Mouse (Mus musculus) midbrain, postnatal 0 days (tissue): ENCODE measurements at regions not wholly inside any gene's neighbourhood (a gene's known extent, or its start where the extent isn't known, plus 50 kb on each side); places are given as distances from the start of the nearest gene placed in this dataset.

ENCODE experiments used
- ATAC-seq: fragments of 200-750 bp; cut with Nextera tagmentation; 2 replicates; pipeline ENCODE4 v1.8.0; 2017; ENCODE audit warnings: moderate number of reproducible peaks, mild to moderate bottlenecking, moderate TSS enrichment, moderate library complexity; ENCODE audit not compliant: low FRiP score
- DNase-seq: peaks from one replicate; pipeline ENCODE4 v3.0.0-alpha.2; 2015; ENCODE audit warnings: low spot score
- H3K27ac ChIP-seq: fragments of 300-500 bp; sonication (generic); 2 replicates; pipeline ENCODE4 v1.5.1; 2014; ENCODE audit warnings: low read depth, mild to moderate bottlenecking, low read length, mixed read lengths
- H3K27me3 ChIP-seq: fragments of 300-500 bp; sonication (generic); 2 replicates; pipeline ENCODE4 v1.6.1; 2014; ENCODE audit warnings: low read length, control low read depth, mixed read lengths; ENCODE audit not compliant: insufficient read depth
- H3K36me3 ChIP-seq: fragments of 300-500 bp; sonication (generic); 2 replicates; pipeline ENCODE4 v1.6.1; 2014; ENCODE audit warnings: low read length, control low read depth, mixed read lengths; ENCODE audit not compliant: insufficient read depth
- H3K4me1 ChIP-seq: fragments of 300-500 bp; sonication (generic); 2 replicates; pipeline ENCODE4 v1.6.1; 2014; ENCODE audit warnings: mild to moderate bottlenecking, control low read depth, antibody characterized with exemption, low read length, mixed read lengths; ENCODE audit not compliant: insufficient read depth
- H3K4me2 ChIP-seq: fragments of 300-500 bp; sonication (generic); 2 replicates; pipeline ENCODE4 v1.6.1; 2014; ENCODE audit warnings: low read depth, mild to moderate bottlenecking, low read length, mixed read lengths; ENCODE audit not compliant: poor library complexity, severe bottlenecking
- H3K4me3 ChIP-seq: fragments of 300-500 bp; sonication (generic); 2 replicates; pipeline ENCODE4 v1.5.1; 2014; ENCODE audit warnings: low read depth, mild to moderate bottlenecking, low read length, moderate library complexity
- H3K9ac ChIP-seq: fragments of 300-500 bp; sonication (generic); replicated peaks from 2 replicates; pipeline ENCODE4 v1.6.1; 2014; ENCODE audit warnings: mild to moderate bottlenecking, low read length, moderate library complexity, mixed read lengths; ENCODE audit not compliant: poor library complexity, severe bottlenecking
- H3K9me3 ChIP-seq: fragments of 300-500 bp; sonication (generic); 2 replicates; pipeline ENCODE4 v1.6.1; 2016; ENCODE audit warnings: low read length, control low read depth
- CTCF ChIP-seq: IDR thresholded peaks from 2 replicates; pipeline ENCODE4 v1.5.1; 2016; ENCODE audit warnings: antibody characterized with exemption, mild to moderate bottlenecking
- WGBS: fragments of 180-500 bp; shearing (Covaris S2); extraction: QIAGEN DNeasy Blood & Tissue Kit; methylation state at CpG from one replicate; pipeline ENCODE4 v1.1.7; 2014; 5-methylcytosine and 5-hydroxymethylcytosine counted together

DNA sequence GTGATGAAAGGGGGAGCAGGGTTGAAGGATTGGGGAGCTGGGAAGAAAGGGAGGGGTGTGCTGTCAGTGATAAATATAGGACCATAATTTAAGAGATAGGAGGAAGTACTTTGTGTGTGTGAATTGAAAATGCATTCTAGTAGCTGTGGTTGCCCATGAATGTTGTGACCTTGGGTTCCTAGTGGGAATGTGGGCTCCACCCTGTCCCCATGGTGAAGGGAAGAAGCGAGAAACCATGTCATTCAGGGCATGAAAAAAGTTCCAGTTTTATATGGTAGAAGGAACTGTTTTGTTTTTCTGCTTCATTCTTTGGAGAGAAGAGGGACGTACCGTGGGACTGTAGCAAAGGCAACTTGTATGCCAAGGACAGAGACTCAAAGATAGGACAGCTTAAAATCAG lies 553.3 kb downstream of the Tns1 start:
- H3K36me3 ChIP-seq: no peaks in the 10 kb centered on the region
- WGBS: 78% methylated on average over 3 of the region's 3 CpGs

DNA sequence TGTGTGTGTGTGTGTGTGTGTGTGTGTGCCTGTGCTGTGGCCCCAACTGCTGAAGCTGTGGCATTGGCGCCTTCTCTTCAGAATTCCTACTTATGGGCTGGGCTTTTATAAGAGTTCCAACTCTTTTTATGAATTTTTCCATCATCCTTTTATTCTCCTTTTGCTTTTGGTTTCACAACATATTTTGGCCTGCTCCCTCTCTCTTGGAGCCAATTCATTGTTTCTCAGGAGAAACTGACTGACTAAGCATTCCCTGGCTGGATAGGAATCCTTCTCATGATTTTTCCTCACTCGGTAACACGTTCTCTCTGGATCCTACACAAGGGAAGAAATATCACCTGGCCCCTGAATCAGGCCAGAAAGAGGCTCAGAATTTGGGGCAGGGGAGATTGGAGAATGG lies 551.1 kb upstream of the Tnp1 start:
- no peaks in the 10 kb centered on the region for H3K36me3 ChIP-seq
- no peak overlapping the region for H3K9ac ChIP-seq
- WGBS: 96% methylated on average over 3 of the region's 3 CpGs
- no peak overlapping the region for H3K27ac ChIP-seq
- no peak for TF ChIP-seq CTCF
- H3K4me3 ChIP-seq: no peak overlapping the region
- H3K9me3 ChIP-seq: no peaks in the 10 kb centered on the region
- ATAC-seq: no peak
- no peaks in the 10 kb centered on the region for H3K4me1 ChIP-seq
- no peaks in the 10 kb centered on the region for H3K27me3 ChIP-seq
- no peak overlapping the region for H3K4me2 ChIP-seq
- no peak for DNase-seq

More for the DNA sequence above, 553.3 kb downstream of the Tns1 start:
- Histone ChIP-seq H3K27ac (no peak overlapping the region), H3K9me3 (no peaks in the 10 kb centered on the region), H3K4me3 (no peak overlapping the region), H3K4me1 (no peaks in the 10 kb centered on the region), H3K9ac (no peak overlapping the region), H3K4me2 (no peak overlapping the region), H3K27me3 (no peaks in the 10 kb centered on the region)
- ATAC-seq: no peak
- DNase-seq: no peak
- TF ChIP-seq CTCF: no peak

DNA sequence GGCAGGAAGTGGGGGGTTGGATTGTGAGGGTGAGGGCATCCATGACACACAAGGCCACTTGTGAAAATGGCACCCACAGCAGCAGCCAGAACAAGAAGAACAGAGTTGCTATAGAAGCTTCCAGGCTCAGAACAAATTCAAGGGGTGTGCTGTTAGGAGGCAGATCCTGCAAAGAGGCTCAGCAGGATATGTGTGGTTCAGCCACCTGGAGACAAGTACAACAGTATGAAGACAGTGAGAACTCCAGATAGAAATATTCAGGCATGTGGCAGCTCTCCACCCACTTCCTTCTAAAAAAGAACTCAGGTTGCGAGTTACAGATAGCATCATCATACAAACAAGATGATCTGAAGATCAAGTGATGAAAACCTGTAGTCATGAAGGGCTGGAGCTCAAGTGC lies 544.9 kb upstream of the Tnp1 start:
- Histone ChIP-seq H3K27ac (no peak overlapping the region), H3K9ac (no peak overlapping the region), H3K9me3 (no peaks in the 10 kb centered on the region), H3K27me3 (no peaks in the 10 kb centered on the region), H3K4me1 (no peaks in the 10 kb centered on the region), H3K4me2 (no peak overlapping the region), H3K36me3 (no peaks in the 10 kb centered on the region), H3K4me3 (no peak overlapping the region)
- ATAC-seq: no peak
- WGBS: 86% methylated on average over 1 of the region's 1 CpGs
- TF ChIP-seq CTCF: no peak
- DNase-seq: no peak

DNA sequence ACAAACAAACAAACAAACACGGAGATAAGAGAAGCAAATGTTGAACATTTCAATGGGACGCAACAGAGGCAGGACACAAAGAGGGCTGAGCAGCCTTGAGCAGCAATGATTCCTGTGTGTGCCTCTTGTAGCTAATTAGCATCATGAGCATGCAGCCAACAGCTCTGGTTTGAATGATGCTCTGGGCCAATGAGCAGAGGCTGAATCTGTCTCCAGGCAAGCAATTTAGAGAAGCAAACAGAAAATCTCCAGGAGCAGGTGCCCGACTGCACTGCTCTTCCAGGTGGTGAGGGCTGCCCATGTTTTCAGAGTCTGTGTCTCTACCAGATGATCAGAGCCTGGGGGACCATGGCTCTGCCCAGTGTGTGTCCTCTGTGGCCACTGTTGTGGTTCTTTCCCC lies 532.2 kb upstream of the Tnp1 start:
- H3K27me3 ChIP-seq: no peaks in the 10 kb centered on the region
- H3K4me3 ChIP-seq: no peak overlapping the region
- H3K9ac ChIP-seq: no peak overlapping the region
- WGBS: 71% methylated on average over 3 of the region's 3 CpGs
- H3K36me3 ChIP-seq: no peaks in the 10 kb centered on the region
- ATAC-seq (no peak), DNase-seq (peak; percentile 66)
- no peak overlapping the region for H3K4me2 ChIP-seq
- TF ChIP-seq CTCF: no peak
- H3K27ac ChIP-seq: no peak overlapping the region
- H3K4me1 ChIP-seq: no peaks in the 10 kb centered on the region
- no peaks in the 10 kb centered on the region for H3K9me3 ChIP-seq

DNA sequence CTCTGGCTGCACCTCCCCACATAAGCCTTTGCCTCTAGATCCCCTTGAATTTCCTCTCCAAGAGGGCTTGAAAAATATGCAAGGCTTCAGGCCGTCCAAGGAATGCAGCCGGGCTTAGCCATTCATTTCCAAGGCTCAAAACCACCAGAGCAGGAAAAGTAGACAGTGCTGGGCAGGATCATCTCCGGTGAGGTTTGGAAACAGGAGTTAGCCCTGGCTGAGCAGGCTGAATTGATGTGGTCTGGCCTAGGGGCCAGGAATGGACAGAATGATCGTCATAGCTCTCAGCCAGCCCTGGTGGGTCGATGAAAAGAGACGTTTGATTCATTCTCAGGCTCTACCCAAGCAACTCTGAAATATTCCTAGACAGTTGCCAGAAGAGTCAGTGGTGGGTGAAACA lies 529.7 kb upstream of the Tnp1 start:
- DNase-seq: no peak
- no peak for TF ChIP-seq CTCF
- H3K4me3 ChIP-seq: no peak overlapping the region
- H3K9me3 ChIP-seq: no peaks in the 10 kb centered on the region
- no peak overlapping the region for H3K4me2 ChIP-seq
- no peaks in the 10 kb centered on the region for H3K36me3 ChIP-seq
- H3K27me3 ChIP-seq: no peaks in the 10 kb centered on the region
- 49% methylated on average over 6 of the region's 6 CpGs for WGBS
- no peaks in the 10 kb centered on the region for H3K4me1 ChIP-seq
- no peak overlapping the region for H3K9ac ChIP-seq
- H3K27ac ChIP-seq: no peak overlapping the region
- ATAC-seq: no peak

DNA sequence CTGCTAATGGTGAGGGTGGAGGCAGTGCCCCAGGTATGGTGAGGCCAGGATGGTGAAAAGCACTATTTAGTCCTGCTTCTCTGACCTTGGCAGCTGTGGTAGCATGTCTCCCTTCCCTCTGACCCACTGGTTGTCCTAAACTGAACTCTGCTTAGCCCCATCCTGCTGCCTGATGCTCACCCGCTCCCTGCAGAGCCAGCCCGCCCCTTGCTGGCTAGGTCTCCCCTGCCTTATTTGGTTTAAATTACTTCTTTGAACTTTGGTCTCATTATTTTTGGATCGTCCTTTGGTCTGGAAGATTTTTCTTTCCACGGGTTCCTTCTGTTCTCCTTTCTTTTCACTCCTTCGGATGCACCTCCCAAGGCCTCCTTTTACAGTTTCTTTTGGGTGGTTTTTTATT lies 525.7 kb upstream of the Tnp1 start:
- Histone ChIP-seq H3K27ac (no peak overlapping the region), H3K9me3 (no peaks in the 10 kb centered on the region), H3K36me3 (no peaks in the 10 kb centered on the region), H3K4me3 (no peak overlapping the region), H3K9ac (no peak overlapping the region), H3K4me1 (no peaks in the 10 kb centered on the region), H3K27me3 (no peaks in the 10 kb centered on the region), H3K4me2 (no peak overlapping the region)
- WGBS: 49% methylated on average over 5 of the region's 5 CpGs
- ATAC-seq: no peak
- no peak for DNase-seq
- no peak for TF ChIP-seq CTCF
